Mouse (Mus musculus) C2C12 (cell line): Measurements from ENCODE around the gene Csrnp2.

Source experiments
- CEBPB ChIP-seq: IDR thresholded peaks from one replicate; pipeline ENCODE4 v1.6.1; 2011; ENCODE audit warnings: low read depth, mild to moderate bottlenecking, control low read depth, moderate library complexity
- CTCF ChIP-seq: IDR thresholded peaks from one replicate; pipeline ENCODE4 v1.5.1; 2011; ENCODE audit not compliant: control insufficient read depth, insufficient read depth, insufficient read length
- MAX ChIP-seq: IDR thresholded peaks from one replicate; pipeline ENCODE4 v1.6.1; 2011; ENCODE audit warnings: mild to moderate bottlenecking, control low read depth
- MYOD1 ChIP-seq: IDR thresholded peaks from one replicate; pipeline ENCODE4 v1.6.1; 2011; ENCODE audit warnings: low read depth; ENCODE audit not compliant: control insufficient read depth, insufficient read length
- MYOG ChIP-seq: IDR thresholded peaks from one replicate; pipeline ENCODE4 v1.6.1; 2011; ENCODE audit not compliant: control insufficient read depth, insufficient read length; ENCODE audit errors: extremely low read depth
- USF1 ChIP-seq: IDR thresholded peaks from one replicate; pipeline ENCODE4 v1.6.1; 2011; ENCODE audit warnings: low read depth, mild to moderate bottlenecking, control low read depth, moderate library complexity

DNA sequence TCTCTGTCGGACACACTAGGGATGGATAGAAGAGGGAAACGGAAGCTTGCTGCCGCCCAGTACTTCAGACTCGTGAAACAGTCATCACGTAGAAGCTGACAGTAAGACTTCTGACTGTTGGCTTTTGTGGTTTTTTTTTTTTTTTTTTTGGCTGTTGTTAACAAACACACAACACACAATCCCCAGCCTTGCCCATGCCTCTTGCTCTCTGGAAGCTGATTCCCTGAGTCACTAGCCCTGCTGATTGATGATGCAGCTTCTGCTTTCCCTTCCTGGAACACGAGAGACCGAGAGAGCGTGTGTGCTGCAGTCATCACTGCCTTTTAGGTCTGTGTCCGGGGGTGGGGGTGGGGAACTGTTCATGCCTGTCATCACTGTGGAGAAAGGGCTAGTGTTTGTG is 33.6 kb downstream of the Csrnp2 start:
- TF ChIP-seq MYOG (no peak), CTCF (no peak), CEBPB (no peak), MAX (no peak), MYOD1 (no peak), USF1 (no peak)
